Mouse (Mus musculus) CH12.LX (cell line): Measurements from ENCODE around the gene Prmt8. TPM values are rescaled to one million over a fixed set of nuclear protein-coding genes. Genes with fewer than 3 reads are reported as not detected.

Experiments
- DNase-seq: peaks from one replicate; pipeline ENCODE4 v3.0.0-alpha.2; 2013; ENCODE audit errors: extremely low read depth
- H3K27ac ChIP-seq: 2 replicates; pipeline ENCODE4 v1.5.1; 2012; ENCODE audit warnings: low read depth, mild to moderate bottlenecking, control low read depth, moderate library complexity; ENCODE audit not compliant: insufficient read depth
- H3K27me3 ChIP-seq: replicated peaks from 2 replicates; pipeline ENCODE3; 2012; ENCODE audit warnings: inconsistent platforms
- H3K36me3 ChIP-seq, 2 experiments: replicated peaks in 1 of 2; 2 replicates each; pipeline versions ENCODE3 to v1.6.1; 2012; ENCODE audit warnings: inconsistent platforms in 1 of 2, low read length in 1 of 2, mild to moderate bottlenecking in 1 of 2, mixed read lengths in 1 of 2, moderate library complexity in 1 of 2; ENCODE audit not compliant: control insufficient read depth in 1 of 2, insufficient read depth in 1 of 2
- H3K4me1 ChIP-seq, 2 experiments: 2 replicates each; pipeline ENCODE4 v1.6.1; 2012; ENCODE audit warnings: inconsistent platforms in 1 of 2, moderate library complexity in 1 of 2; ENCODE audit not compliant: insufficient read depth in 2 of 2, control insufficient read depth in 1 of 2
- H3K4me2 ChIP-seq: 2 replicates; pipeline ENCODE4 v1.6.1; 2012; ENCODE audit warnings: low read depth, mild to moderate bottlenecking, control low read depth; ENCODE audit not compliant: poor library complexity, insufficient read depth, severe bottlenecking
- H3K4me3 ChIP-seq, 3 experiments: fragments of 150-350 bp in 1 of 3; sonication (generic) in 1 of 3; replicated peaks in 1 of 3; 2 replicates each; pipeline versions ENCODE3 to v1.5.1; 2011 to 2012; ENCODE audit warnings: low read depth in 2 of 3, low read length in 2 of 3, mild to moderate bottlenecking in 2 of 3, moderate library complexity in 2 of 3, control low read depth in 1 of 3, improper control_type of control experiment in 1 of 3, inconsistent platforms in 1 of 3, mixed read lengths in 1 of 3; ENCODE audit not compliant: poor library complexity in 1 of 3
- H3K79me2 ChIP-seq: replicated peaks from 2 replicates; pipeline ENCODE4 v1.6.1; 2012; ENCODE audit warnings: mild to moderate bottlenecking, moderate library complexity; ENCODE audit not compliant: control insufficient read depth, poor library complexity, insufficient read depth, severe bottlenecking; ENCODE audit errors: extremely low read depth
- H3K9ac ChIP-seq: 2 replicates; pipeline ENCODE4 v1.6.1; 2012; ENCODE audit warnings: low read depth, mild to moderate bottlenecking, control low read depth, moderate library complexity; ENCODE audit not compliant: insufficient read depth
- H3K9me3 ChIP-seq: replicated peaks from 2 replicates; pipeline ENCODE3; 2012; ENCODE audit warnings: low read length, inconsistent platforms, mixed read lengths
- CHD2 ChIP-seq: IDR thresholded peaks from 2 replicates; pipeline ENCODE4 v1.6.1; 2011; ENCODE audit warnings: low read length, improper control_type of control experiment
- E2F4 ChIP-seq: IDR thresholded peaks from 2 replicates; pipeline ENCODE4 v1.6.1; 2011; ENCODE audit warnings: low read depth, low read length, improper control_type of control experiment; ENCODE audit not compliant: insufficient replicate concordance
- GABPA ChIP-seq: IDR thresholded peaks from 2 replicates; pipeline ENCODE4 v1.6.1; 2012; ENCODE audit warnings: low read depth, low read length, improper control_type of control experiment, inconsistent platforms; ENCODE audit not compliant: insufficient replicate concordance
- HCFC1 ChIP-seq: IDR thresholded peaks from 2 replicates; pipeline ENCODE4 v1.6.1; 2012; ENCODE audit warnings: low read depth, mild to moderate bottlenecking, inconsistent platforms, low read length, improper control_type of control experiment
- IRF4 ChIP-seq: IDR thresholded peaks from 2 replicates; pipeline ENCODE4 v1.6.1; 2014; ENCODE audit warnings: low read depth, mild to moderate bottlenecking, inconsistent platforms, low read length, improper control_type of control experiment
- KAT2A ChIP-seq: IDR thresholded peaks from 2 replicates; pipeline ENCODE4 v1.6.1; 2012; ENCODE audit warnings: low read length, improper control_type of control experiment, inconsistent platforms; ENCODE audit not compliant: insufficient replicate concordance
- MAFK ChIP-seq: IDR thresholded peaks from 2 replicates; pipeline ENCODE4 v1.6.1; 2011; ENCODE audit warnings: low read length, improper control_type of control experiment; ENCODE audit not compliant: insufficient replicate concordance
- MAX ChIP-seq: IDR thresholded peaks from 2 replicates; pipeline ENCODE4 v1.6.1; 2011; ENCODE audit warnings: low read length, improper control_type of control experiment
- MAZ ChIP-seq: IDR thresholded peaks from 2 replicates; pipeline ENCODE4 v1.6.1; 2012; ENCODE audit warnings: low read depth, mild to moderate bottlenecking, inconsistent platforms, low read length, improper control_type of control experiment, moderate library complexity
- MEF2A ChIP-seq: IDR thresholded peaks from 2 replicates; pipeline ENCODE4 v1.6.1; 2014; ENCODE audit warnings: low read depth, mild to moderate bottlenecking, inconsistent platforms, low read length, improper control_type of control experiment, borderline replicate concordance
- MXI1 ChIP-seq: IDR thresholded peaks from 2 replicates; pipeline ENCODE4 v1.6.1; 2011; ENCODE audit warnings: mild to moderate bottlenecking, low read depth, low read length, improper control_type of control experiment
- MYC ChIP-seq: IDR thresholded peaks from 2 replicates; pipeline ENCODE4 v1.6.1; 2011; ENCODE audit warnings: low read depth, mild to moderate bottlenecking, improper control_type of control experiment, low read length
- NELFE ChIP-seq: IDR thresholded peaks from 2 replicates; pipeline ENCODE4 v1.6.1; 2011; ENCODE audit warnings: low read depth, low read length, improper control_type of control experiment
- PAX5 ChIP-seq: IDR thresholded peaks from 2 replicates; pipeline ENCODE4 v1.6.1; 2012; ENCODE audit warnings: low read length, inconsistent platforms, mixed read lengths
- POLR2A ChIP-seq: IDR thresholded peaks from 2 replicates; pipeline ENCODE4 v1.6.1; 2011; ENCODE audit warnings: low read depth, mild to moderate bottlenecking, improper control_type of control experiment, low read length
- POLR2AphosphoS2 ChIP-seq: IDR thresholded peaks from 2 replicates; pipeline ENCODE4 v1.6.1; 2011; ENCODE audit warnings: low read depth, low read length, improper control_type of control experiment
- RAD21 ChIP-seq: IDR thresholded peaks from 2 replicates; pipeline ENCODE4 v1.6.1; 2011; ENCODE audit warnings: low read depth, mild to moderate bottlenecking, low read length, improper control_type of control experiment, moderate library complexity
- RCOR1 ChIP-seq: conservative IDR thresholded peaks from 2 replicates; pipeline ENCODE4 v1.6.1; 2012; ENCODE audit warnings: low read depth, mild to moderate bottlenecking, inconsistent platforms, low read length, improper control_type of control experiment
- SIN3A ChIP-seq: IDR thresholded peaks from 2 replicates; pipeline ENCODE4 v1.6.1; 2012; ENCODE audit warnings: low read length, improper control_type of control experiment, inconsistent platforms
- SMC3 ChIP-seq: IDR thresholded peaks from 2 replicates; pipeline ENCODE4 v1.6.1; 2011; ENCODE audit warnings: low read depth, low read length, improper control_type of control experiment
- TCF12 ChIP-seq: IDR thresholded peaks from 2 replicates; pipeline ENCODE4 v1.6.1; 2014; ENCODE audit warnings: low read depth, mild to moderate bottlenecking, inconsistent platforms, low read length, improper control_type of control experiment
- UBTF ChIP-seq: IDR thresholded peaks from 2 replicates; pipeline ENCODE4 v1.6.1; 2012; ENCODE audit warnings: low read depth, mild to moderate bottlenecking, inconsistent platforms, low read length, improper control_type of control experiment, moderate library complexity
- USF2 ChIP-seq: conservative IDR thresholded peaks from 2 replicates; pipeline ENCODE4 v1.6.1; 2011; ENCODE audit warnings: low read depth, low read length, improper control_type of control experiment
- ZC3H11A ChIP-seq: IDR thresholded peaks from 2 replicates; pipeline ENCODE4 v1.6.1; 2012; ENCODE audit warnings: low read depth, mild to moderate bottlenecking, inconsistent platforms, low read length, improper control_type of control experiment
- ZKSCAN1 ChIP-seq: IDR thresholded peaks from 2 replicates; pipeline ENCODE4 v1.6.1; 2012; ENCODE audit warnings: low read depth, inconsistent platforms, low read length, improper control_type of control experiment, borderline replicate concordance
- ZNF384 ChIP-seq: IDR thresholded peaks from 2 replicates; pipeline ENCODE4 v1.6.1; 2012; ENCODE audit warnings: low read depth, low read length, improper control_type of control experiment, inconsistent platforms
- dilution Hi-C: fragments of 300-500 bp; cut with MboI; formaldehyde crosslinking; loops from 2 replicates; pipeline ENCODE4 v1.14.3; 2020; ENCODE audit warnings: low sequenced_read_pairs; ENCODE audit not compliant: extremely low pct_unique_long_range_greater_than_20kb, extremely low pct_ligation_motif_present
- in situ Hi-C: fragments of 300-500 bp; cut with MboI; formaldehyde crosslinking; loops from 3 replicates; pipeline ENCODE4 v1.14.3; 2019; ENCODE audit warnings: low sequenced_read_pairs, low pct_ligation_motif_present, low pct_unique_long_range_greater_than_20kb, mixed read lengths
- polyA plus RNA-seq: library from polyadenylated mRNA; unstranded; fragments of >175 nt; gene quantifications from 2 replicates; pipeline ENCODE4 v1.2.1, GENCODE M21; 2012; ENCODE audit warnings: low read depth; ENCODE audit not compliant: insufficient read length
- total RNA-seq, 2 experiments: library from RNA; depleted of rRNA; stranded (reverse); fragments of 300-350 nt in 1 of 2; fragments of >200 nt in 1 of 2; gene quantifications; 2 replicates each; pipeline ENCODE4 v1.2.3; 2012 to 2014

Gene Prmt8
- total and polyA plus RNA-seq, 3 experiments, result not detected

GRCm38 (mm10) chr6:127655988-127656387, 113.3 kb downstream of the Prmt8 start:
- Histone ChIP-seq H3K27ac (no peak overlapping the region), H3K9me3 (peaks cover 8% of the 10 kb centered on the region), H3K27me3 (no peaks in the 10 kb centered on the region), H3K4me1 (no peaks in the 10 kb centered on the region), H3K4me2 (no peak overlapping the region), H3K36me3 (peaks cover 0 to 7% of the 10 kb centered on the region in 2 experiments), H3K4me3 (no peak overlapping the region), H3K79me2 (no peaks in the 10 kb centered on the region), H3K9ac (no peak overlapping the region)
- TF ChIP-seq HCFC1, result no peak
- no peak for TF ChIP-seq SMC3
- no peak for TF ChIP-seq SIN3A
- TF ChIP-seq TCF12, result no peak
- no peak for TF ChIP-seq MEF2A
- TF ChIP-seq MYC, result no peak
- no peak for TF ChIP-seq MXI1
- no peak for TF ChIP-seq CHD2
- TF ChIP-seq ZKSCAN1, result no peak
- no peak for TF ChIP-seq POLR2AphosphoS2
- no peak for TF ChIP-seq KAT2A
- TF ChIP-seq POLR2A, result no peak
- no peak for TF ChIP-seq GABPA
- in situ Hi-C loops (no loop called here), dilution Hi-C loops (no loop called here)
- no peak for DNase-seq

- no peak overlapping the region for H3K4me3 ChIP-seq
- in situ Hi-C loops, result no loop called here
These were observed 128.0 kb downstream of the Prmt8 start for GRCm38 (mm10) chr6:127641077-127641801.

More at GRCm38 (mm10) chr6:127641077-127641801, 128.0 kb downstream of the Prmt8 start:
- Histone ChIP-seq H3K36me3 (peaks cover 0 to 2% of the 10 kb centered on the region in 2 experiments), H3K79me2 (no peaks in the 10 kb centered on the region), H3K27me3 (no peaks in the 10 kb centered on the region), H3K9me3 (no peaks in the 10 kb centered on the region)
- no peak for DNase-seq
- dilution Hi-C loops, result no loop called here
- no peak for TF ChIP-seq RCOR1
- no peak for TF ChIP-seq ZNF384
- TF ChIP-seq NELFE, result no peak
- no peak for TF ChIP-seq MAFK
- no peak for TF ChIP-seq MAZ
- no peak for TF ChIP-seq E2F4
- TF ChIP-seq TCF12, result no peak
- TF ChIP-seq ZKSCAN1, result no peak
- no peak for TF ChIP-seq UBTF
- TF ChIP-seq GABPA, result no peak
- no peak for TF ChIP-seq KAT2A
- no peak for TF ChIP-seq ZC3H11A
- no peak for TF ChIP-seq HCFC1
- no peak for TF ChIP-seq MAX
- no peak for TF ChIP-seq PAX5
- TF ChIP-seq USF2, result no peak
- TF ChIP-seq RAD21, result no peak
- no peak for TF ChIP-seq IRF4
- TF ChIP-seq, all 38 proteins: peak for 0
- Histone ChIP-seq H3K9ac (no peak overlapping the region), H3K4me2 (no peak overlapping the region), H3K27ac (no peak overlapping the region), H3K4me1 (peaks cover 6 to 11% of the 10 kb centered on the region in 2 experiments)
